Mouse (Mus musculus) megakaryocyte-erythroid progenitor cell, adult 5 weeks (primary cell): ENCODE measurements around the gene Prkch. TPM values are rescaled to one million over a fixed set of nuclear protein-coding genes. Genes with fewer than 3 reads are reported as not detected.

Experiments used
- polyA plus RNA-seq: library from polyadenylated mRNA; stranded (reverse); fragments of >175 nt; gene quantifications from 2 replicates; pipeline ENCODE4 v1.2.3, GENCODE M21; 2012

Gene Prkch
- 10.3 and 13.8 TPM in 2 replicates for polyA plus RNA-seq

GRCm38 (mm10) chr12:73584610-73585240, at the start of gene Prkch:
Gene Prkch (plus strand): TSS chr12:73584796.

GRCm38 (mm10) chr12:73546086-73546711, 38.4 kb upstream of the Prkch start, which contains the start of gene Tmem30b:
Gene Tmem30b (minus strand): TSS chr12:73546392.

Other genes starting within 250 kb of the Prkch start
- gene Tmem30b, start 38.4 kb upstream of the Prkch start, polyA plus RNA-seq = 0.03 and 0.10 TPM in 2 replicates